Mouse (Mus musculus) limb, embryonic 12.5 days (tissue): ENCODE data around the gene Arhgef10l. TPM values are rescaled to one million over a fixed set of nuclear protein-coding genes. Genes with fewer than 3 reads are reported as not detected.

Source experiments
- ATAC-seq: fragments of 200-750 bp; cut with Nextera tagmentation; 2 replicates; pipeline ENCODE4 v1.8.0; 2017; ENCODE audit warnings: low read depth, moderate TSS enrichment; ENCODE audit not compliant: insufficient number of reproducible peaks, insufficient read depth, low FRiP score, low TSS enrichment
- H3K27ac ChIP-seq: fragments of 300-500 bp; sonication (generic); 2 replicates; pipeline ENCODE4 v1.5.1; 2016; ENCODE audit warnings: mild to moderate bottlenecking, moderate library complexity
- H3K27me3 ChIP-seq: fragments of 300-500 bp; sonication (generic); 2 replicates; pipeline ENCODE4 v1.6.1; 2016; ENCODE audit warnings: mild to moderate bottlenecking, moderate library complexity
- H3K36me3 ChIP-seq: fragments of 300-500 bp; sonication (generic); 2 replicates; pipeline ENCODE4 v1.6.1; 2016; ENCODE audit warnings: mild to moderate bottlenecking, moderate library complexity
- H3K4me1 ChIP-seq: fragments of 300-500 bp; sonication (generic); replicated peaks from 2 replicates; pipeline ENCODE4 v1.6.1; 2016
- H3K4me2 ChIP-seq: fragments of 300-500 bp; sonication (generic); 2 replicates; pipeline ENCODE4 v1.6.1; 2016; ENCODE audit warnings: mild to moderate bottlenecking, moderate library complexity
- H3K4me3 ChIP-seq: fragments of 300-500 bp; sonication (generic); replicated peaks from 2 replicates; pipeline ENCODE4 v1.5.1; 2016; ENCODE audit warnings: mild to moderate bottlenecking
- H3K9ac ChIP-seq: fragments of 300-500 bp; sonication (generic); replicated peaks from 2 replicates; pipeline ENCODE4 v1.6.1; 2016; ENCODE audit warnings: mild to moderate bottlenecking, moderate library complexity
- H3K9me3 ChIP-seq: fragments of 300-500 bp; sonication (generic); 2 replicates; pipeline ENCODE4 v1.6.1; 2016; ENCODE audit warnings: mild to moderate bottlenecking, moderate library complexity
- WGBS: fragments of 180-500 bp; shearing (Covaris S2); methylation state at CpG from one replicate; pipeline ENCODE4 v1.1.7; 2016; 5-methylcytosine and 5-hydroxymethylcytosine counted together
- polyA plus RNA-seq: library from polyadenylated mRNA; unstranded; fragments of >200 nt; fragmentation: Nextera tagmentation; extraction: Ambion mirVana; gene quantifications from 2 replicates; pipeline ENCODE4 v1.2.1, GENCODE M21; 2016

The Arhgef10l gene
- polyA plus RNA-seq, 1 experiment from 2014 or later = 20.0 TPM

- no peaks in the 10 kb centered on the region for H3K27me3 ChIP-seq
- no peaks in the 10 kb centered on the region for H3K36me3 ChIP-seq
- H3K4me3 ChIP-seq = no peak overlapping the region
- no peaks in the 10 kb centered on the region for H3K9me3 ChIP-seq
- 73% methylated on average over 7 of the region's 7 CpGs for WGBS
- no peak for ATAC-seq
- peaks cover 10% of the 10 kb centered on the region for H3K4me1 ChIP-seq
- no peak overlapping the region for H3K27ac ChIP-seq
- no peak overlapping the region for H3K4me2 ChIP-seq
- no peak overlapping the region for H3K9ac ChIP-seq
Observed at GRCm38 (mm10) chr4:140691481-140691880, 25.7 kb upstream of the Arhgef10l start.

GRCm38 (mm10) chr4:140689873-140690655 lies 24.3 kb upstream of the Arhgef10l start:
- no peak for ATAC-seq
- no peaks in the 10 kb centered on the region for H3K36me3 ChIP-seq
- no peak overlapping the region for H3K4me3 ChIP-seq
- no peak overlapping the region for H3K9ac ChIP-seq
- no peaks in the 10 kb centered on the region for H3K9me3 ChIP-seq
- H3K4me2 ChIP-seq = no peak overlapping the region
- peaks cover 15% of the 10 kb centered on the region for H3K4me1 ChIP-seq
- 63% methylated on average over 16 of the region's 16 CpGs for WGBS
- H3K27me3 ChIP-seq = no peaks in the 10 kb centered on the region
- H3K27ac ChIP-seq = no peak overlapping the region

DNA sequence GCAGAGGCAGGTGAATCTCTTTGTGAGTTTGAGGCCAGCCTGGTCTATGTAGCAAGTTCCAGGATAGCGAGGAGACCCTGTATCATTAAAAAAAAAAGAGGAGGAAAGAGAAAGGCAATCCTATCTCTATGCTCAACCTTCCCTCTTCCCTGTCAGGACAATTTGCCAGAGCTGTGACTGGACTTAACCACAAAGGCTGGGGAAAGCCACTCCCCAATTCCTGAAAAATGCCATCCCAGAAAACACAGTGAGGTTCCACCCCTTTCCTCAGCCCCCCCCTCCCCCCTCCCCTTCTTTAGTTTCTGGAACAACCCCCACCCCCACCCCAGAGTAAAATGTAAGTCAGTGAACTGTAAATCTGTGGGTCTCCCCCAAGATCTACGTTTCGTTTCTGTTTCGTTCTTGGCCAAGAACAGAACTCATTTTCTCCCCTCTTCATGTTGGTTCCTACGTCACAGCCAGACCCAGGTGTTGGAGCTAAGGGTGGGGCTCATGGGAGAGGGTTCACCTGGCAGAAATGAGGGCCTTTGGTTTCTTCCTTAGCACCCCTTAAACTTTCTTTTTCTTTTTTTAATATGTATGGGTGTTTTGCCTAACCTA lies 23.1 kb upstream of the Arhgef10l start:
- no peak overlapping the region for H3K4me2 ChIP-seq
- no peak for ATAC-seq
- H3K27me3 ChIP-seq = no peaks in the 10 kb centered on the region
- H3K27ac ChIP-seq = no peak overlapping the region
- 78% methylated on average over 5 of the region's 5 CpGs for WGBS
- H3K36me3 ChIP-seq = no peaks in the 10 kb centered on the region
- H3K4me3 ChIP-seq = no peak overlapping the region
- no peak overlapping the region for H3K9ac ChIP-seq
- peaks cover 26% of the 10 kb centered on the region for H3K4me1 ChIP-seq
- H3K9me3 ChIP-seq = no peaks in the 10 kb centered on the region

GRCm38 (mm10) chr4:140688044-140688825 lies 22.4 kb upstream of the Arhgef10l start:
- no peak overlapping the region for H3K27ac ChIP-seq
- no peak overlapping the region for H3K4me3 ChIP-seq

DNA sequence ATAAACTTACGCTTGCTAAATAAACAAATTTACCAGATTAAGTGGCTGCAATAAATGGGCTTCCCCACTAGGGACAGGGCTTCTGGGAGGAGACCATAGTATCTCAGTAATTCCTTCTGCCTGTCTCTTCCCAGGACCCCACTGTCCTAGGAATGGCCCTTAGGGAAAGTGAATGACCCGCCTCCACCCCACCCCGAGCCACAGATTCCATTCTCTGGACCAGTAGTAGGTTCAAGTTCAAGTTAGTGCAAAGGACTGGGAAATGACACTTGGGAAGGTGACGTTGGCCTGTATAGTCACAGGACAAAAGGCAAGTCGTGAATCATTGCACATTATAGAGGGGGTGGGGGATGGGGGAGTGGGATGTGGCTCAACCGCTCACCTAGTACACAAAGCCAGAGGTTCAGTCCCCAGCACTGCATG lies 19.1 kb upstream of the Arhgef10l start:
- Histone ChIP-seq H3K4me1 (peaks cover 28% of the 10 kb centered on the region), H3K9ac (no peak overlapping the region), H3K36me3 (no peaks in the 10 kb centered on the region), H3K4me2 (peak overlapping the region; percentile 57), H3K27me3 (no peaks in the 10 kb centered on the region), H3K4me3 (peak overlapping the region; percentile 17), H3K27ac (peak overlapping the region; percentile 68), H3K9me3 (no peaks in the 10 kb centered on the region)
- 11% methylated on average over 6 of the region's 6 CpGs for WGBS
- ATAC-seq = no peak

More at GRCm38 (mm10) chr4:140688044-140688825, 22.4 kb upstream of the Arhgef10l start:
- no peaks in the 10 kb centered on the region for H3K36me3 ChIP-seq
- no peak overlapping the region for H3K9ac ChIP-seq
- no peak for ATAC-seq
- peaks cover 32% of the 10 kb centered on the region for H3K4me1 ChIP-seq
- no peaks in the 10 kb centered on the region for H3K9me3 ChIP-seq
- 42% methylated on average over 10 of the region's 12 CpGs for WGBS
- H3K27me3 ChIP-seq = no peaks in the 10 kb centered on the region
- no peak overlapping the region for H3K4me2 ChIP-seq

GRCm38 (mm10) chr4:140684141-140684871 lies 18.5 kb upstream of the Arhgef10l start:
- H3K27me3 ChIP-seq = no peaks in the 10 kb centered on the region
- no peaks in the 10 kb centered on the region for H3K36me3 ChIP-seq
- H3K9ac ChIP-seq = no peak overlapping the region
- no peaks in the 10 kb centered on the region for H3K9me3 ChIP-seq
- H3K4me3 ChIP-seq = peak overlapping the region; percentile 17
- ATAC-seq = peak; percentile 69
- peaks cover 30% of the 10 kb centered on the region for H3K4me1 ChIP-seq
- H3K4me2 ChIP-seq = peak overlapping the region; percentile 57
- under 1% methylated on average over 16 of the region's 16 CpGs for WGBS
- H3K27ac ChIP-seq = peak overlapping the region; percentile 68

GRCm38 (mm10) chr4:140683608-140684007 lies 17.8 kb upstream of the Arhgef10l start:
- Histone ChIP-seq H3K9ac (no peak overlapping the region), H3K4me1 (peaks cover 30% of the 10 kb centered on the region), H3K4me2 (peak overlapping the region; percentile 57), H3K36me3 (no peaks in the 10 kb centered on the region), H3K9me3 (no peaks in the 10 kb centered on the region), H3K27ac (no peak overlapping the region), H3K27me3 (no peaks in the 10 kb centered on the region), H3K4me3 (no peak overlapping the region)
- ATAC-seq = no peak
- 15% methylated on average over 8 of the region's 8 CpGs for WGBS

GRCm38 (mm10) chr4:140680731-140681397 lies 15.1 kb upstream of the Arhgef10l start:
- Histone ChIP-seq H3K9ac (no peak overlapping the region), H3K4me2 (no peak overlapping the region), H3K9me3 (no peaks in the 10 kb centered on the region), H3K27me3 (no peaks in the 10 kb centered on the region), H3K4me1 (peaks cover 24% of the 10 kb centered on the region), H3K27ac (peak overlapping the region; percentile 17; the same call in 1 of the 2 replicates), H3K4me3 (no peak overlapping the region), H3K36me3 (no peaks in the 10 kb centered on the region)
- 49% methylated on average over 8 of the region's 8 CpGs for WGBS
- ATAC-seq = no peak

- no peak overlapping the region for H3K4me2 ChIP-seq
- H3K4me1 ChIP-seq = peaks cover 17% of the 10 kb centered on the region
- no peak overlapping the region for H3K9ac ChIP-seq
- H3K27me3 ChIP-seq = no peaks in the 10 kb centered on the region
- H3K9me3 ChIP-seq = no peaks in the 10 kb centered on the region
- H3K36me3 ChIP-seq = no peaks in the 10 kb centered on the region
- WGBS = 34% methylated on average over 12 of the region's 18 CpGs
- no peak overlapping the region for H3K4me3 ChIP-seq
- H3K27ac ChIP-seq = no peak overlapping the region
- no peak for ATAC-seq
Observed at GRCm38 (mm10) chr4:140679723-140680380, 14.0 kb upstream of the Arhgef10l start.

- 16% methylated on average over 5 of the region's 5 CpGs for WGBS
- Histone ChIP-seq H3K9me3 (no peaks in the 10 kb centered on the region), H3K36me3 (no peaks in the 10 kb centered on the region), H3K27ac (no peak overlapping the region), H3K4me3 (no peak overlapping the region), H3K4me1 (peaks cover 9% of the 10 kb centered on the region), H3K4me2 (no peak overlapping the region), H3K9ac (no peak overlapping the region), H3K27me3 (no peaks in the 10 kb centered on the region)
- ATAC-seq = no peak; the same call in 1 of the 2 replicates
Observed at GRCm38 (mm10) chr4:140679038-140679437, 13.2 kb upstream of the Arhgef10l start.
